Mouse (Mus musculus): ENCODE data around the gene Ntng1. TPM values are rescaled to one million over a fixed set of nuclear protein-coding genes. Genes with fewer than 3 reads are reported as not detected.

Gene Ntng1
- total RNA-seq, 2 experiments from 2014 or later: 27.7 to 35.7 TPM

DNA sequence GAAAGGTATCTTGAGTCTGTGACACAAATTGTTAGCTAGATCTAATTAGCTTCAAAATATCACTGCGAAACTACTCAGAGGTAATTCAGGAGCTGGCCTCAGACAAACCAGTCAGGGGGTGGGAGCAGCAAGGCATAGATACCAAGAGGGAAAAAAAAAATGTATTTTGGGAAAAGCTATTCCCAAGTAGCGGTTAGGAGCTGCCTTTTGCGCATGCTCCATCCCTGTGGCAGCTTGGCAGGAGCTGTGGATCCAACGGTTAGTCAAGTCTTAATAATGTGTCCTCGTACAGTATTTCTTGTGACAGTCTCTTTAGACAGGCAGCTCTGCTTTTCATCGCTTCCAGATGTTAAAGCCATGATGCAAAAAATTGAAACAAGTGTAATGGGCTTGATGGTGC, 87.9 kb downstream of the Ntng1 start:
- no peak for DNase-seq (ENCODE audit: low spot score in 2 of 2)

DNA sequence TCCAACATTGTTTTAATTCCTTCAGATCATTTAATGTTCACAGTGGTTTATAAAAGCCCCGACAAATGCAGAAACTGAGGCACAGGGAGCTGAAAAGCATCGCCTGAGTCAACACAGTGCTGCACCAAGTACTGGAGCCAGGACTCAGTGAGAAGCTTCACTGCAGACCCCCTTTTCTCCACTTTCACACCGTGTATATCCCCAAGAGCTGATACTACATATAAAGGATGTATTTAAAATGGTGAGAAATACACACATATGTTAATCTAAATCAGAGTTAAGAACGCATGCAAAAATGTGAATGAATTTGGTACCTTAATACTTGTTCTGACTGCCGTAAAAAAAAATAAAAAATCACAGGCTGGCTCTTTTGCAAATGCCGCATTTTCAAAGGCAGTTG, 88.4 kb downstream of the Ntng1 start:
- no peak for DNase-seq (ENCODE audit: low spot score in 2 of 2)

- no peak for DNase-seq (ENCODE audit: low spot score in 2 of 2)
Measured at GRCm38 (mm10) chr3:110054125-110054524, 89.7 kb downstream of the Ntng1 start.

GRCm38 (mm10) chr3:110048152-110048551, 95.7 kb downstream of the Ntng1 start:
- no peak for DNase-seq (ENCODE audit: low spot score in 2 of 2)

DNA sequence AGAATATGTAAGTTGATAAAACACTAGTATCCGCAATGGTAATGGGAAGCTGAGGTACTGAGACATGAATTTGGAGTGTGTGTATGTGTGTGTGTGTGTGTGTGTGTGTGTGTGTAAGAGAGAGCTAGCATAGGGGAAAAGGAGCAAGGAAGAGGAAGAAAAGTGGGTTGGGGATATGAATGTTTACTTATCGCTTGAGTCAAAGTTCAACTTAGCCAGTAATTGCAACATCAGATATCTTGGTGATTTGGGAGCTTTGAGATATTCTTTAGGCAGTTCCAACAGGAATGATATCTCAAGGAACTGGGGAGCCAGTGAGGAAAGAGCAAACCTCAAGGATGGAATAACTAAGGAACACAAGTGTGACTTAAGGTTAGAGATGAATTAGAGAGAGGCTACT, 97.1 kb downstream of the Ntng1 start:
- no peak for DNase-seq (ENCODE audit: low spot score in 2 of 2)

DNA sequence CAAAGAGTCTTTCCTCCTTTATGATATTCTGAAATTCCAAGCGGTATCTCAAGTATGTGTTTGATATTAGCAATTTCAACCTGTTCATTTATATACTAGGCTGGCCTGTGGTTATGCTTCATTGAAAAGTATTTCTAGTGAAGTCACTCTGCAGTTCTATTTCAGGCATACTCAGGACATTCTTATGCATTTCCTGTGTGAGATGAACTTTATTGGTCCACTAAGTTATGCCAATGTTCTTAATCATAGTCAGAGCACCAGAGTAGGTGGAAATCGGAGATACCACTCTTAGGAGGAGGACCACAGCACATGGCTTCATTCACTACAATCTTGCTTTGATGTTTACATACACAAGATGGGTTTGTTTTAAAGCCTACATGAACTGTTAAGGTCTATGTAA, 99.6 kb downstream of the Ntng1 start:
- DNase-seq (ENCODE audit: low spot score in 2 of 2): no peak

DNA sequence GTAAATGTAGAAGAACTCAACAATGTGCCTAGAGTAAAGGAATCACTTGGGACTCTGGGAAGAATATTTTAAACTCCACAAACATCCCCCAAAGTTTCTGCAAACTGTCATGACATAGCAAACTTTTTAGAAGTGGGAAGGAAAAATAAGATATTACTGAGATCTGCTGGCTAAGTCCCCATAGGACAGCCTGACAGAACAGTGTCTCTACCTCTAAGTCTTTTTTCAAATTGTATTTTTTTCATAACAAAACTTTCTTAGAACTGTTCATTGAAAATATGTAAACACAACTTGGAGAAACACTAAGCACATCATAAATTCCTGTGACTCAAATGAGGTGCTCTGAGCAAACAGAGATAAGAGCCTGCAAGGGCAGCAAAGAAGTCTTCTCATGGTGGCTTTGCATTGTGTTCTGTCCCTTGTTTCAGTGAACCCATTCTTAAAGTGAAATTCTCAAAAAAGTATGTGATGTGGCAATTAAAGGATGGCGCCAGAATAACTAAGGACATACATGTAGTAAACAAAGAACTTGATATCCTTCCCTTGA, 100.1 kb downstream of the Ntng1 start:
- no peak for DNase-seq (ENCODE audit: low spot score in 2 of 2)

DNA sequence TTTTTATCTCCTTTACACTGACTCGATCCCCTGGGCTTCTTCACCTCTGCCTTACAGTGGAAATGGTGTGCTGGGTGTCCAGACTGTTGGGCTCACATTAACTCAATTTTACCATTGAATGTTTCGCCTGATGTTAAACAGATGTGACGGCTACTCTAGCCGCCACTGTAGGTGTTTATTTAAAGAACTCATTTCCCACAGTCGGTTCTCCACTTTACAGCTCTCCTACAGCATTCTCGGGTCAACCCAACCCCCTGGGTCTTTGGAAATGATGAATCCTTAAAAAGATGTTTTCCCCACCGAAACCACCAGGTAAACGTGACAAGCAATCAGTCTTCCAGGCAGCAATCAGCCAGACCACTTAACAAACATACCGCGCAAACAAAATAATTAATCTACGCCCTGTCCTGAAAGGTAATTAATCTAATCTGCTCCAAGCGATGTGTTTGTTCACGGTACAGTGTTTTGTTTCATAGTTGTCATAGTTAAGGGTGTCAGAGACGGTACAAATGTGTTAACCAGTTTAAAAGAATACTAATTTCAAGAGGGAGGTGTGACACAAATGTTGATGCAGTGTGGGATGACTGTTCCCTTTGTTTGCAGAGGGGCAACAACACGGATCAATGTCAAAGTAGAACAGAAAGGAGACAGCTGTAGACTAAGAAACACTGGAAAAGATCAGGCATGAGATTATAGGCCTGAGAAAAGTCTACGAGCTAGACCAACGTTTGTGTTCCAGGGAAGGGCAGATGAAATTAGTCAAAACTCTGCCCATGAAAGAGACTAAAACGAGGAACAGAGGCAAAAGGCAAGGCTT, 120.8 kb downstream of the Ntng1 start:
- DNase-seq (ENCODE audit: low spot score in 2 of 2): no peak

DNA sequence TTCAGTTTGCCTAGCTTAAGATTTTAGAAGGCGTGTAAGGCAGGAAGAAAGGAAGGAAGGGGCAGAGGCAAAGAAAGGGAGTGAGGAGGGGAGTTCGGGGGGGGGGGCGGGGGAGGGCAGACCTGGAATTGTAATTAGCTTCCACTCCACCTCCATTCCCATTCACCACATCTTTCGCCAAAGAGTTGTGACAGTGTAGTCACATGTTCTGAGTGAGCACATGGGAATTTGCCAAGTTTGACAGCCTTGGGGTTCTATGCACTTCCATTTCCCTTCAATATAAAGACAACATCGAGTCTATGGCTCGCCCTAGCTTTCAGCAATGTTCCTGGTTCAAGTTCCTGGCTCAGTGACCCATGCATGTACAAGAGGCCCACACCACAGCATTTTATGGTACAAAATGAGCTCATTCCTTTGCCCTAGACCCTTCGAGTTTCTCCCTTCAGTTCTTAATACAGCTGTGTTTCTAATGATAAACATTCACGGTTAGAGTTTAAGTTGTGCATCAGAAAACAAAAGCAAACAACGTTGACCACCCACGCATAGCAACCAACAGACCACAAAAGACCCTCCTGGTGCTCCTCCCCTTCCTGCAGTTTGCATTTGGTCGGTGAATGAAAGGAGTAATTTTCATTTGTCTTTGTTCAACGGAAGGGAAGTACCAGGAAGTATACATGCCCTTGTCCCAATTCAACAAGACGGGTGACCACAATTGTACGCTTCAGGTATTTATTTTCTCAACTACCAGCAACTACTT, 132.8 kb downstream of the Ntng1 start:
- DNase-seq (ENCODE audit: low spot score in 2 of 2): no peak

DNA sequence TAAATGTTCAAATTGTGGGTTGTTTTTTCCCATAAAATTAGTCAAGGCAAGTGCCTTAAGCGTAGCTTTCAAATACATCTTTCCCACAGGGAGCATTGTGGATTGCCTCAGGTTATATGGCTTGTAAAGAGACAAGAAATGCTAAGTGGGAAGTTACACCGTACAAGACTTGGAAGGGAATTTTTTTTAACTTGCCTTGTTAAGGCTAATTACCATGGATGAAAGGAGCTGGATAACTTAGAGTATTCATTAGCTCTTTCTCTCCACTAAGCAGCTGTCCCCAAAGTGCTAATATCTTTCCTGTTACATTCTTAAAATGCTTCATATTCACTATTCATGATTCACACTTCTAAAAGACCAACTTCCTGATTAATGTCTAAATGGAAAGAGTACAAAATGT, 133.4 kb downstream of the Ntng1 start:
- no peak for DNase-seq (ENCODE audit: low spot score in 2 of 2)

DNA sequence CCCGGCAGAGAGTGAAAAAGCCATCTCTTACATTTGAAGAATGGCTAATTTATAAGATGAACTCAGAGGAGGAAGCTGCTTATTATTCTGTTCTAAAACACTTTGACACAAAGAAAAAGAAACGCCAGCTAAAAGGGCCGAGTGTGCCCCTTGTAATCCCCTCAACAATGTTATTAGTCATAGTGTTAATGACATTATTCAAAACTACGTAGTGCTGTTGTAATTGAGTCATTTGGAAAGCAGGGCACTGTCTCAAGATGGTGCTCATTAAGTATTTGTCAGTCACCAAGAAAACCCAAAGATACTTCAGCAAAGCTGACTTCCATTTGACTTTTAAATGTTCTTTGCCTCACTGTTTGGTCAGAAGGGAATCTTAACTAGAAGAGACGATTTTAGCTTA, 143.5 kb downstream of the Ntng1 start:
- no peak for DNase-seq (ENCODE audit: low spot score in 2 of 2)

DNA sequence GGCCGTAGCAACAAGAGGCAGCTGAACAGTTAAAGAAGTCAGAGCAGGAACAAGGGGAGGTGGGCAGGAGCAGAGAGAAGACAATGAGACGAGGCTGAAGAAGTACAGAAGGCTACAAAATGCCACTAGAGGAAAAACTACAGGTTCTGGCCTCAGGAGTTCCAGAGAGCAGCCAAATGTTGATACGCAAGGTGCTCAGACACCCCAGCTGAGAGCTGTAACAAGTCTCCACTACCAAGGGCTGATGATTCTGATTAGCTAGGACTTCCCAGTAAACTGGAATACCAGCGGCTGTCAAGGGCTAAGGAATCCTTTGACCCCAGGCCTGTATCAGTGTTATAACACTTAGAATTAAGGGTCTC, 148.2 kb downstream of the Ntng1 start:
- no peak for DNase-seq (ENCODE audit: low spot score in 2 of 2)

- DNase-seq (ENCODE audit: low spot score in 2 of 2): peak; percentile 23 to 40
Measured at GRCm38 (mm10) chr3:109994978-109995662, 148.7 kb downstream of the Ntng1 start.

- no peak for DNase-seq (ENCODE audit: low spot score in 2 of 2)
Measured at GRCm38 (mm10) chr3:109984086-109984485, 159.7 kb downstream of the Ntng1 start.

DNA sequence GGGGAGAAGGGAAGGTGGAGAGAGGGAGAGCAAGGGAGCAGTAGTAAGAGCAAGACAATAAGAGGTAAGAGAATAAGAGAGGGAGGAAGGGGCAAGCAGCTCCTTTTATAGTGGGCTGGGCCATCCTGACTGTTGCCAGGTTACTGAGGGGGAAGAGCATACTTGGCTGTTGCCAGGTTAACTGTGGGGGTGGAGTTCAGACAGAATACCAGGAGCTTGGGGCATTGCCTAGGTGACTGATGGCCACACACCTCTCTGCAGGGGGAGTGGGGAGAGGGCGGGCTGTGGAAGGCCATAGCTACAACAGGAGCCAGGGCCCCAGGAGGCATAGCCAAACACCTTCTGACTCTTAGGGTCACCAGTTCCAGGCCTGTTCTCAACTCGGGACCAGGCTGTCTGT, 166.2 kb downstream of the Ntng1 start:
- DNase-seq (ENCODE audit: low spot score in 2 of 2): no peak

DNA sequence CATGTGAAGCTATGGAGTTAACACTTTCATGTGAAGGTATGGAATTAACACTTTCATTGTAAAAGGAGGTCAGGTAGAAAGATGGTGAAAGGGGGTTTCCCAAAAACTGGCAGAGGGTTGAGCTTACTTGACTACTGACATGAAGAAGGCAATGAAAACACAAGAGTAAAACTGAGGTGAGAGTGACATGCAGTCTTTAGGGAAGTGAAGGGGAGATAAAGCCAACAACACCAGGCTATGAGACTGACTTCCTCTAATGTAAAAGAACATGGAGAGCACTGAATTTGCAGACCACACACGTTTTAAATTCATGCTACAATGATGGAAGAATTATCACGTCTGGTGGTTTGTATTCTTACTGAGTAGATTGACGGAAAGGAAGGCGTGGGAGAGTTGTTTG, 168.7 kb downstream of the Ntng1 start:
- no peak for DNase-seq (ENCODE audit: low spot score in 2 of 2)

DNA sequence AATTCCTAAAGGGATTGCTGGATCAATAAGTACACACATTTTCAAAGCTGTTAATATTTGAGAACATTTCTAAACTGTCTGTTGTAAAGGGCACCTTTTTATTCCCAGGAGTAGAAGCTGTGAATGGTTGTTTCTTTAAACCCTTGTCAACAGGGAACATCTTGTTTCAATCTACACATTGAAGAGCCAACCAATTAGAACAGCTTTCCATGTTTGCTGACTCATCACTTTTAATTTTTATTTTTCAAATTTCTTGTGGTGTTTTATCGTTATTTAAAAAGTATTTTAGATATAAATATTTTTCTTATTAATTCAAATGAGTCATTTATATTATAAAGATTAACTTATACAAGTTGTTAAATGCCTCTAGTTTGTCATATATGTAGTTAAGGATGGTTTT, 172.3 kb downstream of the Ntng1 start:
- DNase-seq (ENCODE audit: low spot score in 2 of 2): no peak

DNA sequence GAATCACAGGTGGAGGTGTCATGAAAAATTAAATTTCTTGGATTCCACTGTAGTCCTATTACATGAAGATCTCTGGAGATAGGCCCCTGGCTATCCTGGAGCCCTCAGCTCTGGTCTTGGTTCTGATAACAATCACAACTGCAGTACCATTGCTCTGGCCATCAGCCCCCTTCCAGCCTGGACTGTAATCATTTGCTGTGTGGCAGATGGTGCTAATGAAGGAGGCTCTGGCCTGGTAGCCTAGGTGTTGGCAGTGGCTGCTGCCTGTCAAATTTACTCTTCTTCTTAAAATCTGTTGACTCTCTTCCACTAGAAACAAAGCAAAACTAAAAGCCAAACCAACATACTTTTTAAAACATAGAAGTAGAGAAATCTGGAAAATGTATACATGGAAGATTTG, 173.6 kb downstream of the Ntng1 start:
- DNase-seq (ENCODE audit: low spot score in 2 of 2): no peak

- no peak for DNase-seq (ENCODE audit: low spot score in 2 of 2)
Measured at GRCm38 (mm10) chr3:109962631-109963030, 181.2 kb downstream of the Ntng1 start.

DNA sequence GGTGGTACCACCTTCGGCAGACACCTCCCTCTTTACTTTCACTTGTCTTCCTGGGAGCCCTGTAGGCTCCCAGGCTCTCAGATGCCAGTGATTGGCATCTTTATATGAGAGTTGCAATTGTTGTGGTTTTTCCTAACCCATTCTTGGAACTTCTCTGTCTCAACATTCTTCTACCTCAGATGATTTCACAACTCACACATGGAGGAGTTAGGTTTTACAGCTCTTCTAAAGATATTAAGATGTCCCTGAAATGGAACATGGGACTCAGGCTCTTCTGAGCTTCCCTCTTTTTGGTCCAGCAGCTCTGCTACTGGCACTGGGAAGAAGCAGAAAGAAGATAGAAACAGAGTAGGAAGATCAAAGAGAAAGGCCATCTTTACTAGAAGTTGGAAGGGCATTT, 200.9 kb downstream of the Ntng1 start:
- DNase-seq (ENCODE audit: low spot score in 2 of 2): no peak

GRCm38 (mm10) chr3:109937634-109938033, 206.2 kb downstream of the Ntng1 start:
- DNase-seq (ENCODE audit: low spot score in 2 of 2): no peak

DNA sequence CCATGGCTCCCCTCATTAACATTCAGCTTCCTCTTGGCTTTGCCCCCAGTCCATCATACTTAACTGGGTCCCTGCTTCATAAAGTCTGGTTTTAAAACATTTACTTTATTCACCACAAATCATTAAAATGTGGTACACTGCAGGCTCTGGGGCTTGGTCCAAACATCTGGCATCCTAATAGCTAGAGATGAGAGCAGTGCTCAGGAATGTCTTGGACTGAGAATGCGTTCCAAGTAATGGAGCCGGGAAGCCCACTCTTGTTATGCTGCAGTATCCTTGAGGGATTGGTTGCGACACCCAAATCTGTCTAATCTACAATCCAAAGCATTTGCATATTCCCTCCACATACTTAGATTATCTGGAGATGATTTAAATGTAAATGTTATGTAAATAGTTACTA, 207.5 kb downstream of the Ntng1 start:
- DNase-seq (ENCODE audit: low spot score in 2 of 2): no peak
